Mouse (Mus musculus): ENCODE results near the gene Kctd13.

Gene Kctd13

DNA sequence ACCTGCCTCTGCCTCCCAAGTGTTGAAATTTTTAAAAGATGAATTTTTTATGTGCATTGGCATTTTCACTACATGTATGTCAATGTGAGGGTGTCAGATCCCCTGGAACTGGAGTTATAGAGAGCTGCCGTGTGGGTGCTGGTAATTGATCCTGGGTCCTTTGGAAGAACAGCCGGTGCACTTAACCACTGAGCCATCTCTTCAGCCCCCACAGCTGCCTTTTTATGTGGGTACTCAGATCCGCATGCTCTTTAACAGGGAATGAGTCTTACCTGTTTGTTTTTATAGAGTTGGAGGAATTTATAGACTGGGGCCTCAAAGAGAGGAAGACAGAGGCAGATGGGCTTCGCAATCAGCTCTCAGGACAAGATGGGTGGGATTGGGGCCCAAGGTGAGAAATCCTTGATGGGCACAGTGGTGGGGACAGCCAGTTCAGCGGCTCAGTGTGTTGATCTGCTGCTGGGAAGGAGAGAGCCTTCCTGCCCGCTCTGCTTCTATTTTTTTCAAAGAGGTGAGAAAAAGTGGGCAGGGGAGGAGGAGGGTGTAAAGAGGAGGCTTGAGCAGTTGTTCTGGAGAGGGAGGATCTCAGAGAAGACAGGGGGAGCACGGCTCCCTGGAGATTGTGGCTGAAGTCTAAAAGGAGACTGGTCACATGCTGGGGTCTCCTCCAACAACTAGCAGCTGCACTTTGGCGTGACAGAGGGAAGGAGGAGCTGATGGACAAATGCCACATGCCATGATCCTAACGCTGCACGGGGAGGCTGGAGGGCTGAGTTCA, 56.2 kb downstream of the Kctd13 start:
- peak; percentile 67 for DNase-seq

DNA sequence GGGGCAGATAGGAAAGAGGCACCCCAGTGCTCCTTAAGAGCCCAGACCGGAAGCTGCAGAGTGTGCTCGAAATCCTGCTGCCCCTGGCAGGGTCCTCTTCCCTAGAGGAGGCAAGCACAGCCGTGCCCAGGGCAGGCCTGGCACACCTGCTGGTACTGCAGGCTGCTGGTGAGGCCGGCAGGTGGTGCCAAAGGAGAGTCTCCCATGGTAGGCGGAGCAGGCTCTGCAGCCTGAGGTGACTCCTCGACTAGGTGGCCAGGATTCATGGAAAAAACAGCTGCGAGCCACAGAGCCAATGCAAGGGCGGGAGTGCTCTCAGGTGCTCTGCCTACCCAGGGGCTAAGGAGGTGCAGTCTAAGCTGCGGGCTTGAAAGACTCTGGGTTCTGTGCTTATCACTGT, 57.6 kb downstream of the Kctd13 start:
- DNase-seq = peak; percentile 63

DNA sequence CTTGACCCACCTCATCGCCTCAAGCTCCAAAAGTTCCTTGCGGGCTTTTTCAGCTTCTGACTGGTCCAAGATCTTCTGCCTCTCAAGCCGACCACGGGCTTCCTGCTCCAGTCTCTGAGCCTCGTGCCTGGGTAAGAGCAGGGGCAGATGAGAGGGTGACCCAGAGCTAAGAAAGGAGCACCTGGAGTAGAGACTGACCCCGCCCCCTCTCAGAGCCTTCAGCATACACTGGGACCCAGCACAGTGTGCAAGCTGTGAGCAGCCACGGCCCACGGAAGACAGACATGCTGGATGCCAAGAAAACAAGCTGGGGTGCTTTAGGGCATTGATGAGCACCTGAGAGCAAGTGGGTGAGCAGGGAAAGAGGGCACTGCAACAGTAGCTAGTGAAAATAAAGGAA, 60.1 kb downstream of the Kctd13 start:
- DNase-seq = no peak
